Mouse (Mus musculus) E14TG2a.4 (cell line): ENCODE measurements around the gene Vps13d.

Source experiments
- H3K27me3 ChIP-seq: 2 replicates; pipeline ENCODE4 v1.6.1; 2014; ENCODE audit warnings: low read length, control low read depth; ENCODE audit not compliant: insufficient read depth
- H3K36me3 ChIP-seq: 2 replicates; pipeline ENCODE4 v1.6.1; 2014; ENCODE audit warnings: low read length, control low read depth; ENCODE audit not compliant: insufficient read depth
- H3K4me1 ChIP-seq: replicated peaks from 2 replicates; pipeline ENCODE4 v1.6.1; 2014; ENCODE audit warnings: low read depth, low read length, control low read depth
- H3K4me3 ChIP-seq: replicated peaks from 2 replicates; pipeline ENCODE4 v1.5.1; 2014; ENCODE audit warnings: mild to moderate bottlenecking, low read length
- H3K9me3 ChIP-seq: 2 replicates; pipeline ENCODE4 v1.6.1; 2014; ENCODE audit warnings: low read length, control low read depth
- CTCF ChIP-seq: conservative IDR thresholded peaks from 2 replicates; pipeline ENCODE4 v1.5.1; 2014; ENCODE audit warnings: low read length
- NANOG ChIP-seq: IDR thresholded peaks from 2 replicates; pipeline ENCODE4 v1.6.1; 2014; ENCODE audit warnings: borderline replicate concordance, low read length, mixed read lengths
- POU5F1 ChIP-seq: IDR thresholded peaks from 2 replicates; pipeline ENCODE4 v1.6.1; 2014; ENCODE audit warnings: low read length, borderline replicate concordance

Vps13d gene

DNA sequence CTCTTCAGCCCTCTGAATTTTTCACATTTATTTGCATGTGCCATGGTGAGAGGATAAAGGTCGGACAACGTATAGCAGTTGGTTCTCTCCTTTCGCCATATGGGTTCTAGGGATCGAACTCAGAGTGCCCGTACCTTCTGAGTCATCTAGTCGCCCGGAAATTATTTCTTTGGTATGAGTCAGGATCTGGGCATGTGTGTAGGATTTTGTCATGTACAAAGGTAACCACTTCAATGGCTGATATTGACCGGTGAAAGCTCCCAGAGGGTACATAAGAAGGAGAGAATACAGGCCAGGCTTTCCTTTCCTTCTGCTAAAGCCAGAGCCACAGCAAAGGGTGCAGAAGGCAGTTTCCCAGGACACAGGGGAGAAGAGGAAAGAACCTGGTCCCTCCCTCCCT, 10.0 kb upstream of the Vps13d start:
- H3K4me1 ChIP-seq = peaks cover 75% of the 10 kb centered on the region
- H3K4me3 ChIP-seq = no peak overlapping the region
- H3K9me3 ChIP-seq = no peaks in the 10 kb centered on the region
- TF ChIP-seq POU5F1 = no peak
- no peak for TF ChIP-seq NANOG
- no peak for TF ChIP-seq CTCF
- no peaks in the 10 kb centered on the region for H3K36me3 ChIP-seq
- H3K27me3 ChIP-seq = no peaks in the 10 kb centered on the region

- TF ChIP-seq NANOG (no peak), POU5F1 (no peak), CTCF (no peak)
- Histone ChIP-seq H3K27me3 (no peaks in the 10 kb centered on the region), H3K36me3 (no peaks in the 10 kb centered on the region), H3K4me1 (peaks cover 72% of the 10 kb centered on the region), H3K9me3 (no peaks in the 10 kb centered on the region), H3K4me3 (no peak overlapping the region)
These were observed 8.5 kb upstream of the Vps13d start for GRCm38 (mm10) chr4:145203305-145203704.

GRCm38 (mm10) chr4:145201424-145201823, 6.6 kb upstream of the Vps13d start:
- Histone ChIP-seq H3K4me1 (peaks cover 66% of the 10 kb centered on the region), H3K27me3 (no peaks in the 10 kb centered on the region), H3K9me3 (no peaks in the 10 kb centered on the region), H3K36me3 (no peaks in the 10 kb centered on the region), H3K4me3 (no peak overlapping the region)
- TF ChIP-seq NANOG (no peak), CTCF (no peak), POU5F1 (no peak)

- Histone ChIP-seq H3K4me1 (peaks cover 62% of the 10 kb centered on the region), H3K27me3 (no peaks in the 10 kb centered on the region), H3K9me3 (no peaks in the 10 kb centered on the region), H3K36me3 (no peaks in the 10 kb centered on the region), H3K4me3 (peak overlapping the region; percentile 24; the same call in 1 of the 2 replicates)
- TF ChIP-seq CTCF = no peak
- no peak for TF ChIP-seq NANOG
- TF ChIP-seq POU5F1 = no peak
These were observed 5.3 kb upstream of the Vps13d start for GRCm38 (mm10) chr4:145199982-145200699.

DNA sequence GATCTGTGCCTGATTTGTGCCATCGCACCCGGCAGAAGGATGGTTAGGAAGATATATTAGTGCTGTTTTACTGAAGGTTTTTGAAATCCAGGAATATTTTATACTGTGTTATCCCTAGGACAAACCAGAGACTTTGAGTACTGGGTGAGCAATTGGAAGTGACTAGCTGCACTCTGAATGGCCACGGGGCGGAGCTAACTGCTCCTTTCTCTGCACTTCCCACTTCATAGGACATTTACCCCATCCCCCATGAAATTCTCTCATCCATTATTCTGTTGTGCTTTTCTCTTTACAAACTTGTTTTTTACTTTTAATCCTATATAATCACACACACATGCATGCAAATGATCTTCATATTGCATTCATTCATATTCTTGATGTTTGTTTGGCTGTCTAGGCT, 1.8 kb upstream of the Vps13d start:
- Histone ChIP-seq H3K27me3 (no peaks in the 10 kb centered on the region), H3K4me3 (no peak overlapping the region), H3K4me1 (peaks cover 72% of the 10 kb centered on the region), H3K9me3 (no peaks in the 10 kb centered on the region), H3K36me3 (no peaks in the 10 kb centered on the region)
- TF ChIP-seq NANOG (no peak), POU5F1 (no peak), CTCF (peak; percentile 11; the same call in 1 of the 2 replicates)

- Histone ChIP-seq H3K36me3 (peaks cover 11% of the 10 kb centered on the region), H3K4me3 (no peak overlapping the region; the same call in 1 of the 2 replicates), H3K9me3 (no peaks in the 10 kb centered on the region), H3K4me1 (peaks cover 58% of the 10 kb centered on the region), H3K27me3 (no peaks in the 10 kb centered on the region)
- no peak for TF ChIP-seq POU5F1
- no peak for TF ChIP-seq NANOG
- peak; percentile 2; the same call in 1 of the 2 replicates for TF ChIP-seq CTCF
These were observed 367 bp upstream of the Vps13d start for GRCm38 (mm10) chr4:145195172-145195571.

- Histone ChIP-seq H3K4me1 (peaks cover 48% of the 10 kb centered on the region), H3K36me3 (peaks cover 20% of the 10 kb centered on the region), H3K4me3 (peak overlapping the region; percentile 99), H3K27me3 (no peaks in the 10 kb centered on the region), H3K9me3 (no peaks in the 10 kb centered on the region)
- TF ChIP-seq CTCF (no peak), NANOG (no peak), POU5F1 (no peak)
These were observed 754 bp downstream of the Vps13d start for GRCm38 (mm10) chr4:145193991-145194511.

DNA sequence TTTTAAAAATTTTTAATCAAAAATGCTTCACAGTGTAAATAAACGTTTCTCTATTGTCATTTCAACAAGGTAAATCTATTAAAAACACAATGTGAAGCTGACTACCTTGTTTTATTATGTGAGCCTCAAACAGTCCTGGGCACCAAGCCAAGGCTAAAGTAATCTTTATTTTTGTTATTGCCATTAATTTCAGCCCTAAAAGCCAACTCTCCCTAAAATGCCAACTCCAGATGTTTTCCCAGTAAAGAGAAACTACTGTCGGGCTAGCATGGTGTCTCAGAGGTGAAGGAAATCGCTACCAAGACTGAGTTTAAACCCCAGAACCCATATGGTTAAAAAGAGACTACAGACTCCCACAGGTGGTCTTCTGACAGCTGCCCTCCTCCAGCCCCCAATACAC, 1.4 kb downstream of the Vps13d start:
- Histone ChIP-seq H3K9me3 (no peaks in the 10 kb centered on the region), H3K4me3 (peak overlapping the region; percentile 99), H3K36me3 (peaks cover 20% of the 10 kb centered on the region), H3K27me3 (no peaks in the 10 kb centered on the region), H3K4me1 (peaks cover 48% of the 10 kb centered on the region)
- no peak for TF ChIP-seq POU5F1
- TF ChIP-seq NANOG = no peak
- TF ChIP-seq CTCF = no peak
